Mouse (Mus musculus): Measurements from ENCODE around the gene Ppm1h. TPM values are rescaled to one million over a fixed set of nuclear protein-coding genes. Genes with fewer than 3 reads are reported as not detected.

The Ppm1h gene
- total and polyA plus RNA-seq, 3 experiments, result 1.2 to 1.3 (median 1.3) TPM

DNA sequence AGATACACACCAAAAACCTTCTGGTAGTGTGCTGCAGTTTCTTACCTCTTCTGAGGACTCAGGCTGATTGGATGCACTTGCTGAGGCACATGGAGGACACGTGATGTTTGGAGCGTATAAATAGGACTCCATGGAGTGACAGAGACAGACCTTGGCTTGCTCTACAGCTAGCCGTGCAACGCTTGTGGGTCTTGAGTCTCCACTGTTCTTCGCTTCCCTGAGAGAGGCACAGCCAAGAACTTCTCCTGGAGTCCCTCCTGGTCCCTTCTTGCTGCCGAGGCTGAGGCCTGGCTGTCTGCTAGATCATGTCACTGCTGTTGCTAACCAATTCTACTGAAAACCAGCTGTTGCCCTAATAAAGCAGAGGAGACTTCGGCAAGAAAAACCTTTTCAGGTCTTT is 221.4 kb downstream of the Ppm1h start:
- Histone ChIP-seq H3K9me3 (replicated peaks; ENCODE audit: low read length) (no peaks in the 10 kb centered on the region), H3K4me1 (ENCODE audit: control insufficient read depth in 1 of 2, insufficient read depth in 2 of 2) (no peaks in the 10 kb centered on the region; a peak in 1 of 4 replicates), H3K79me2 (replicated peaks; ENCODE audit: control insufficient read depth, extremely low read depth, insufficient read depth, poor library complexity, severe bottlenecking) (no peaks in the 10 kb centered on the region), H3K4me2 (ENCODE audit: insufficient read depth, low read depth, poor library complexity, severe bottlenecking) (no peak overlapping the region), H3K4me3 (replicated peaks in 1 of 3; ENCODE audit: low read depth in 2 of 3, low read length in 2 of 3, poor library complexity in 1 of 3) (no peak overlapping the region), H3K27me3 (replicated peaks) (no peaks in the 10 kb centered on the region), H3K36me3 (replicated peaks in 1 of 2; ENCODE audit: control insufficient read depth in 1 of 2, insufficient read depth in 1 of 2, low read length in 1 of 2) (no peaks in the 10 kb centered on the region), H3K9ac (ENCODE audit: insufficient read depth, low read depth) (no peak overlapping the region), H3K27ac (ENCODE audit: insufficient read depth, low read depth) (no peak overlapping the region)
- TF ChIP-seq UBTF (IDR thresholded peaks at IDR 0.05; ENCODE audit: low read depth, low read length) (no peak), BHLHE40 (IDR thresholded peaks at IDR 0.05; ENCODE audit: low read depth, low read length) (no peak), NRF1 (IDR thresholded peaks at IDR 0.05; ENCODE audit: low read depth, low read length) (no peak), E2F4 (IDR thresholded peaks at IDR 0.05; ENCODE audit: insufficient replicate concordance, low read depth, low read length) (no peak)
- no peak for DNase-seq (ENCODE audit: extremely low read depth)
- in situ Hi-C loops (cut with MboI; ENCODE audit: low pct_ligation_motif_present, low pct_unique_long_range_greater_than_20kb, low sequenced_read_pairs), result no loop called here
- dilution Hi-C loops (cut with MboI; ENCODE audit: extremely low pct_ligation_motif_present, extremely low pct_unique_long_range_greater_than_20kb, low sequenced_read_pairs), result no loop called here

DNA sequence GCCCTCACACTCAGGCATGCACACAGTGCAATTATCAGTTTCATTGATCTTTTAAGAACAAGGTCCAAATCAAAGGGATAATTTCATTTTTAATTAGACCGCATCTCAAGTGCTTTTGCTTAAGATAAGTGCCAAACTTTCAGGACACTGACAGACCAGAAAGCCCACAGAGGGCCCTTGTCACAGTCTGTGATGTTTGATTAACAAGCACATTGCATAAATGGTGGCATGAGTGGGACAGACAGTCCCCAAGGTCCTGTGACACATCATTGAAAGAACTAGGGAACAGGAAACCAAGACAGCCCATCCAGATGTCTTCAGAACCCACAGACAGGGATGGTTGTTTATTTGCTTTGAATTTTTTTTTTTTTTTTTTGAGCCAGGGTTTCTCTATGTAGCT is 221.9 kb downstream of the Ppm1h start:
- no peaks in the 10 kb centered on the region for H3K36me3 ChIP-seq (replicated peaks in 1 of 2; ENCODE audit: control insufficient read depth in 1 of 2, insufficient read depth in 1 of 2, low read length in 1 of 2)
- no peak overlapping the region for H3K9ac ChIP-seq (ENCODE audit: insufficient read depth, low read depth)
- no peaks in the 10 kb centered on the region for H3K27me3 ChIP-seq (replicated peaks)
- TF ChIP-seq HCFC1 (IDR thresholded peaks at IDR 0.05; ENCODE audit: low read depth, low read length) (no peak), KAT2A (IDR thresholded peaks at IDR 0.05; ENCODE audit: insufficient replicate concordance, low read length) (no peak), POLR2AphosphoS2 (IDR thresholded peaks at IDR 0.05; ENCODE audit: low read depth, low read length) (no peak), CHD2 (IDR thresholded peaks at IDR 0.05; ENCODE audit: low read length) (no peak), MAZ (IDR thresholded peaks at IDR 0.05; ENCODE audit: low read depth, low read length) (no peak), TBP (conservative IDR thresholded peaks at IDR 0.05; ENCODE audit: low read depth, low read length) (no peak), MYC (IDR thresholded peaks at IDR 0.05; ENCODE audit: low read depth, low read length) (no peak), NRF1 (IDR thresholded peaks at IDR 0.05; ENCODE audit: low read depth, low read length) (no peak), JUND (conservative IDR thresholded peaks at IDR 0.05; ENCODE audit: low read depth, low read length) (no peak), MXI1 (IDR thresholded peaks at IDR 0.05; ENCODE audit: low read depth, low read length) (no peak), GABPA (IDR thresholded peaks at IDR 0.05; ENCODE audit: insufficient replicate concordance, low read depth, low read length) (no peak)
- no peaks in the 10 kb centered on the region for H3K79me2 ChIP-seq (replicated peaks; ENCODE audit: control insufficient read depth, extremely low read depth, insufficient read depth, poor library complexity, severe bottlenecking)
- in situ Hi-C loops (cut with MboI; ENCODE audit: low pct_ligation_motif_present, low pct_unique_long_range_greater_than_20kb, low sequenced_read_pairs) (no loop called here), dilution Hi-C loops (cut with MboI; ENCODE audit: extremely low pct_ligation_motif_present, extremely low pct_unique_long_range_greater_than_20kb, low sequenced_read_pairs) (no loop called here)
- no peak overlapping the region for H3K4me3 ChIP-seq (replicated peaks in 1 of 3; ENCODE audit: low read depth in 2 of 3, low read length in 2 of 3, poor library complexity in 1 of 3)
- no peaks in the 10 kb centered on the region for H3K4me1 ChIP-seq (ENCODE audit: control insufficient read depth in 1 of 2, insufficient read depth in 2 of 2)
- no peak for DNase-seq (ENCODE audit: extremely low read depth)
- no peak overlapping the region for H3K27ac ChIP-seq (ENCODE audit: insufficient read depth, low read depth)
- no peak overlapping the region for H3K4me2 ChIP-seq (ENCODE audit: insufficient read depth, low read depth, poor library complexity, severe bottlenecking)
- no peaks in the 10 kb centered on the region for H3K9me3 ChIP-seq (replicated peaks; ENCODE audit: low read length)

DNA sequence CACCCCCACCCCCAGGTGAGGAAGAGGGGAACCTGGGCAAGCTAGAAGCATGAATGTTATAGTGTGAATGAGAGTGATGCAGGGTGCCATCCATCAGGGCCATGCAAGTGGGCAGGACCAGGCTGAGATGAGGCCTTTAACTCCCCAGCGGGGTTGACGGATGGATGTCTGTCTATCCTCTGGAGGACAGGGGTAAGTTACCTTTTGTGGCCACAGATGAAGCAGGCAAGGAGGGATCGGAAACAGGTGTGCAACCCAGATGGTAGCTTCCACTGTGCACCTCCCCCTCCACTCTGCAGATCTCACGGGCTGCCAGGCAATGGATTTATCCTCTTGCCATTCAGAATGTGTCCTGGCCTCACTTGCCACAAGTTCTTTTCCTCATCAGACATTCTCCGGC is 222.8 kb downstream of the Ppm1h start:
- no peaks in the 10 kb centered on the region for H3K79me2 ChIP-seq (replicated peaks; ENCODE audit: control insufficient read depth, extremely low read depth, insufficient read depth, poor library complexity, severe bottlenecking)
- H3K36me3 ChIP-seq (replicated peaks in 1 of 2; ENCODE audit: control insufficient read depth in 1 of 2, insufficient read depth in 1 of 2, low read length in 1 of 2), result no peaks in the 10 kb centered on the region
- TF ChIP-seq MXI1 (IDR thresholded peaks at IDR 0.05; ENCODE audit: low read depth, low read length), result no peak
- TF ChIP-seq CTCF (conservative IDR thresholded peaks at IDR 0.05 in 1 of 2, IDR thresholded peaks at IDR 0.05 in 1 of 2; ENCODE audit: low read depth in 2 of 2, low read length in 2 of 2), result no peak
- no peak for TF ChIP-seq EP300 (IDR thresholded peaks at IDR 0.05; ENCODE audit: low read length)
- TF ChIP-seq RAD21 (IDR thresholded peaks at IDR 0.05; ENCODE audit: low read depth, low read length), result no peak
- no peak for TF ChIP-seq MAX (IDR thresholded peaks at IDR 0.05; ENCODE audit: low read length)
- no peak for TF ChIP-seq SMC3 (IDR thresholded peaks at IDR 0.05; ENCODE audit: low read depth, low read length)
- no peak for TF ChIP-seq SIN3A (IDR thresholded peaks at IDR 0.05; ENCODE audit: low read length)
- TF ChIP-seq CHD2 (IDR thresholded peaks at IDR 0.05; ENCODE audit: low read length), result no peak
- no peak for TF ChIP-seq JUND (conservative IDR thresholded peaks at IDR 0.05; ENCODE audit: low read depth, low read length)
- no peak for TF ChIP-seq TBP (conservative IDR thresholded peaks at IDR 0.05; ENCODE audit: low read depth, low read length)
- TF ChIP-seq MEF2A (IDR thresholded peaks at IDR 0.05; ENCODE audit: borderline replicate concordance, low read depth, low read length), result no peak
- no peaks in the 10 kb centered on the region for H3K9me3 ChIP-seq (replicated peaks; ENCODE audit: low read length)
- H3K27me3 ChIP-seq (replicated peaks), result no peaks in the 10 kb centered on the region
- no peak overlapping the region for H3K4me2 ChIP-seq (ENCODE audit: insufficient read depth, low read depth, poor library complexity, severe bottlenecking)
- DNase-seq (ENCODE audit: extremely low read depth), result no peak
- no peak overlapping the region for H3K4me3 ChIP-seq (replicated peaks in 1 of 3; ENCODE audit: low read depth in 2 of 3, low read length in 2 of 3, poor library complexity in 1 of 3)
- H3K4me1 ChIP-seq (ENCODE audit: control insufficient read depth in 1 of 2, insufficient read depth in 2 of 2), result no peaks in the 10 kb centered on the region
- in situ Hi-C loops (cut with MboI; ENCODE audit: low pct_ligation_motif_present, low pct_unique_long_range_greater_than_20kb, low sequenced_read_pairs), result no loop called here
- dilution Hi-C loops (cut with MboI; ENCODE audit: extremely low pct_ligation_motif_present, extremely low pct_unique_long_range_greater_than_20kb, low sequenced_read_pairs), result no loop called here
- no peak overlapping the region for H3K27ac ChIP-seq (ENCODE audit: insufficient read depth, low read depth)
- no peak overlapping the region for H3K9ac ChIP-seq (ENCODE audit: insufficient read depth, low read depth)
